Mouse (Mus musculus): Measurements from ENCODE around the gene Mrgpra3.

Mrgpra3 gene

GRCm38 (mm10) chr7:47601272-47601671, at the start of gene Mrgpra3:
TSS of gene Mrgpra3 (minus strand) at chr7:47601372.
- DNase-seq, result no peak

Data from cerebellum, adult 18-20 months (tissue).